Mouse (Mus musculus): ENCODE measurements at regions not wholly inside any gene's neighbourhood (a gene's known extent, or its start where the extent isn't known, plus 50 kb on each side); places are given as distances from the start of the nearest gene placed in this dataset.

DNA sequence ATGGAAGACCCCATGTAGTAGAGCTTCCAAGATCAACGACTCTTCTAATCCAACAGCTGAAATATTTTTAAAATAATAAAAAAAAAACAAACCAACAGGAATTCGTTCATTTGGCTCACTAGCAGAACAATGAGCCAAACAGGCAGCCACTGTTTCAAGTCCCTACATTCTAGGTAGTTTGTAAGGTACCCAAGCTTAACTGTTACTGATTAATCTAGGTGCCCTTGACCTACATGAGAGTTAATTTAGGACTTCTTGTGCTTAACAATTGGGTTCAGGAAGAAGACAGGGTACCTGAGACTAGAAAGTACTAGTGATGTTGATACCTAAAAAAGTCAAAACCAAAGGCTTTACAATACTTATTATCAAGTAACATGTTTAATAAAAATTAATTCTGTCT is 381.2 kb upstream of the Jag1 start:
- ATAC-seq (replicated peaks; ENCODE audit: poor library complexity, severe bottlenecking), result no peak

- ATAC-seq (replicated peaks; ENCODE audit: poor library complexity, severe bottlenecking), result no peak
These were observed 377.2 kb upstream of the Jag1 start for GRCm38 (mm10) chr2:137493600-137493999.

- ATAC-seq (replicated peaks; ENCODE audit: poor library complexity, severe bottlenecking), result no peak
These were observed 372.8 kb upstream of the Jag1 start for GRCm38 (mm10) chr2:137489181-137489682.

DNA sequence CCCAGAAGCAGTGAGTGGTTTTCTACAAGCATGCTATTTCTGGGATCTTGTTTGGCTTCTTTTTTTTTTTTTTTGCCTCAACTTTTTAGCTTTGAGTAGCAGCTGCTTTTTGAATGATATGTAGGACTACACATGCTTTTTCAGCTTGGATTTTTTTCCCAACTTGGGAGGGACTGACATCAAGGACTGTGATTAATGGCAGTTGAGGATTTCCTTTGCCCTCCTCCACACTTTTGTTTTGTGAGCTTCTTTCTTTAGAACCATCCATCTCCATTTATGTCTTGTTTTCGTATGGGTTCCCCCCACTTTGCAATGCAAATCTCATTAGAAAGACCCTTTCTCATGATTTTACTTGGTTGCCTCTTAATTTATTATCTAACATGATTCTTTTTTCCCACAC is 352.3 kb upstream of the Jag1 start:
- ATAC-seq (replicated peaks; ENCODE audit: poor library complexity, severe bottlenecking), result no peak

- no peak for ATAC-seq (replicated peaks; ENCODE audit: poor library complexity, severe bottlenecking)
These were observed 340.8 kb upstream of the Jag1 start for GRCm38 (mm10) chr2:137457061-137457753.

DNA sequence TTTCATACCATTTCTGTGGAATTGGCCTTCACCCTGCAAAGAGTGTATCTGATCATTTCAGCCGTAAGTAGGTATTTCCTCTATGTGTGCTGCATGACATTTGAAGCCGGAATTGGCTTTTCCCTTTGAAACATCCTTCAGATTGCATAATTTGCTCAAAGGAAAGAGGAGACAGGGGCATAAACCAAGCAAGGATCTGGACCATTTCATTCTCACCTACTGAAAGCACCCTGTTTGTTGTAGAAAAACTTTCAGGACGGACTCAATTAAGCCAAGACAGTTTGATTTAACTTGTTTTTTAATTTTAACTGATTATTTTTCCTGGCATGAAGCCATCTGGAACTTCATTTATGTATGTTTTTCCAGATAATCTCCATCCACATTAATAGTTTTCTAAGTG is 340.0 kb upstream of the Jag1 start:
- no peak for ATAC-seq (replicated peaks; ENCODE audit: poor library complexity, severe bottlenecking)

- ATAC-seq (replicated peaks; ENCODE audit: poor library complexity, severe bottlenecking), result no peak
These were observed 330.5 kb upstream of the Jag1 start for GRCm38 (mm10) chr2:137446919-137447318.

GRCm38 (mm10) chr2:137437741-137438140 is 321.3 kb upstream of the Jag1 start:
- no peak for ATAC-seq (replicated peaks; ENCODE audit: poor library complexity, severe bottlenecking)

- ATAC-seq (replicated peaks; ENCODE audit: poor library complexity, severe bottlenecking), result no peak
These were observed 319.7 kb upstream of the Jag1 start for GRCm38 (mm10) chr2:137436161-137436560.

GRCm38 (mm10) chr2:137422656-137423055 is 306.2 kb upstream of the Jag1 start:
- no peak for ATAC-seq (replicated peaks; ENCODE audit: poor library complexity, severe bottlenecking)

GRCm38 (mm10) chr2:137419678-137420077 is 303.2 kb upstream of the Jag1 start:
- no peak for ATAC-seq (replicated peaks; ENCODE audit: poor library complexity, severe bottlenecking)

DNA sequence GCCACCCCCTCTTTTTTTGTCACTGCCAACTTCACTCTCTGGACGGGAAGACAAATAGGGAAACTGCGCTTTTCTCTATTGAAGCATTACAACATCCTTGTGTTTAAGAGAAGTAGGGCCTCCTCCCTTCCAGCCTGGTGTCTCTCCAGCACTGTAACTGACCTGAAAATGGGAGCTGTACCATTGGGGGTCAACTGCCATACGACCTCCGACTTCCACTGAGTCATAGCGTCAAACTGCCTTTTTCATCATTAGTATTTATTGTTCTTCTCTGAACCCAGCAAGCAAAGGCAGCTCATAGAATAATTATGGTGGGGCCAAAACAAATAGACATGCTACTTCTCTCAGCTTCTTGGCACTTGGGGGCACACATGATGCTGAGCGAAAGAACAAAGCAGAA is 301.2 kb upstream of the Jag1 start:
- no peak for ATAC-seq (replicated peaks; ENCODE audit: poor library complexity, severe bottlenecking)

GRCm38 (mm10) chr2:137413432-137413831 is 297.0 kb upstream of the Jag1 start:
- ATAC-seq (replicated peaks; ENCODE audit: poor library complexity, severe bottlenecking), result no peak

- ATAC-seq (replicated peaks; ENCODE audit: poor library complexity, severe bottlenecking), result no peak
These were observed 293.2 kb upstream of the Jag1 start for GRCm38 (mm10) chr2:137409611-137410010.

DNA sequence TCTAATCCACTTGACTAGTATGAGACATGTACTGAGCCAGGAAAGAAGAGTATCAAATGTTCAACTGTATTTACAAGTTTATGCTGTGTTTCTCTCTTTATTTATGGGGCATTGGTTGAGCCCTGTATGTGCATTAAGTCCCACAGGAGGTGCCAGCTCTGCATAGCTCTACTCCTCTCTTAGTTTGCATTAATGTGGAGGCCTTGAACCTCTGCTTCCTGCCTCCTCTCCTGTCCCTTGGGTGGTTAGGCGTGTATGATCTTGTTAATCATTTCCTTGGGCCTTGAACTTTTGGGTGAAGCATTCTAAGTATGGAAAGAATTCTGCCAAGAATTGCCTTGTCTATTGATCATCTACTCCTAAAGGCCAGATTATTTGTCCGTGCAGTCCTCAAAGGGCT is 291.9 kb upstream of the Jag1 start:
- no peak for ATAC-seq (replicated peaks; ENCODE audit: poor library complexity, severe bottlenecking)

DNA sequence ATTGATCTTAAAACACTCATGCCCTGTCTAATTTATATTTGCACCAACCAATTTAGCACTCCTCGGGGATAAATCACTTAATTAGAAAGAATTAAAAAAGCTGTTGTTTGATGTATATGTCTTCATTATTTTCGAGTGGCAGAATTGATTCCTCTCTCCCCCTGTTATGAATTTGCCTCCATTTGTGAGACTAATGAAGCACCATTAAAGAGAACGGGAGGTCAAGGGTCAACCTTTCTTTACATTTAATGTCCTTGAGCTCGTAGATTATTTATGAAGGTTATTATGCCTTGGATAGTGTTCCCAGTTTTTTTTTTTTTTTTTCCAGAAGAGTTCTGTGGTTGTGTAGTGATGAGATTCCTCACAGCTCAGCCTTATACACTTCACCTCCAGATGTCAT is 277.0 kb upstream of the Jag1 start:
- ATAC-seq (replicated peaks; ENCODE audit: poor library complexity, severe bottlenecking), result no peak

GRCm38 (mm10) chr2:137379816-137380215 is 263.4 kb upstream of the Jag1 start:
- no peak for ATAC-seq (replicated peaks; ENCODE audit: poor library complexity, severe bottlenecking)

DNA sequence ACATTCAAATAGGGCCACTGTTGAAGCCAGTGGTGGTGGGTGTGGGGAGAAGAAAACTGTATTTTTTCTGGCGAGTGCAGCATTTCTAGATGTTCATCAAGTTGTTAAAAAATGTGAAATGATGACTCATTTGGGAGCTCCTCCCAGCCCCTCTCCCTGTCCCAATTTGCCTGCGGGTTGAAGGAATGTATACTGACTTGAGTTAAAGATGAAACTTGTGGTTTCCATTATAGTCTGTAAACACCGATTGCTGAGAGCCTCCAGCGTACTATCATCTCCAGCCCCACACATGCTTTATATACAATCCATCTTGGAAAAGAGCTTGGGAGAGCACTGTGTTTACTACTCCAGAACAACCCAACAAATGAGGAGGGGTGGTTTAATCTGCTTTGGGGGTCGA is 258.9 kb upstream of the Jag1 start:
- no peak for ATAC-seq (replicated peaks; ENCODE audit: poor library complexity, severe bottlenecking)

GRCm38 (mm10) chr2:137371062-137371461 is 254.6 kb upstream of the Jag1 start:
- ATAC-seq (replicated peaks; ENCODE audit: poor library complexity, severe bottlenecking), result no peak

GRCm38 (mm10) chr2:137363006-137363405 is 246.6 kb upstream of the Jag1 start:
- no peak for ATAC-seq (replicated peaks; ENCODE audit: poor library complexity, severe bottlenecking)

DNA sequence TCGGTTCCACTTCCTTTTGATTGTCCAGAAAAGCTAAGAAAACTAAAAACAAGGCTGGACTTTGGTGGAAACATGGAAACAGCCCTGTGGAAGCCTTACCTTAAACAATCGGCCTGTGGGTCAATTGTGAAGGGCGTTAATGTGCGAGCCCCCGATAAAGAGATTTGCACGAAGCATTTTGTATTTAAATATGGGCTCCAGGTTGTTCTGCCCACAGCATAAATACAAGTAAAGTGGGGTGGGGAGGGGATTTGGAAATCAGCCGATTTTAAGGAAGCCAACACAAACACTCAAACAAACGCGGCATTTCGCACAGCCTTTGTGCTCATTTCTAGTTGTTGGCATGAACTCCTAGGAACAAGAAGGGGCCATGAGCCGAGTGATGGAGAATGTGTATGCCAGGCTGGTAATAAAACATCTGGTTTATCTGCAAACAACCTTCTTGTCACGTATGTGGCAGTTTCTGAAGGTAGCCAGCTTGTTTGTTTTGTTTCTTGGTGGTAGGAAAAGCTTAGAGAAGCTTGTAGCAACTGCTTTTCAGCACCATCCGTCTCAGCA is 240.8 kb upstream of the Jag1 start:
- no peak for ATAC-seq (replicated peaks; ENCODE audit: poor library complexity, severe bottlenecking)

- ATAC-seq (replicated peaks; ENCODE audit: poor library complexity, severe bottlenecking), result no peak
These were observed 227.3 kb upstream of the Jag1 start for GRCm38 (mm10) chr2:137343736-137344135.

All from granulocyte monocyte progenitor cell, adult 5-6 weeks (primary cell).